Mouse (Mus musculus): ENCODE data around the gene Efcab6.

Efcab6 gene

GRCm38 (mm10) chr15:83977108-83977507 is 88.1 kb downstream of the Efcab6 start:
- no peak for DNase-seq (ENCODE audit: low spot score in 2 of 2)

- no peak for DNase-seq (ENCODE audit: low spot score in 2 of 2)
These were observed 93.0 kb downstream of the Efcab6 start for GRCm38 (mm10) chr15:83972206-83972605.

GRCm38 (mm10) chr15:83967802-83968201 is 97.4 kb downstream of the Efcab6 start:
- no peak for DNase-seq (ENCODE audit: low spot score in 2 of 2)

GRCm38 (mm10) chr15:83965126-83965525 is 100.1 kb downstream of the Efcab6 start:
- DNase-seq (ENCODE audit: low spot score in 2 of 2): no peak

- no peak for DNase-seq (ENCODE audit: low spot score in 2 of 2)
These were observed 106.8 kb downstream of the Efcab6 start for GRCm38 (mm10) chr15:83958376-83958775.

- DNase-seq (ENCODE audit: low spot score in 2 of 2): no peak
These were observed 108.2 kb downstream of the Efcab6 start for GRCm38 (mm10) chr15:83956996-83957395.

- no peak for DNase-seq (ENCODE audit: low spot score in 2 of 2)
These were observed 109.1 kb downstream of the Efcab6 start for GRCm38 (mm10) chr15:83955948-83956707.

GRCm38 (mm10) chr15:83949729-83950491 is 115.3 kb downstream of the Efcab6 start:
- DNase-seq (ENCODE audit: low spot score in 2 of 2): no peak

GRCm38 (mm10) chr15:83939703-83940102 is 125.5 kb downstream of the Efcab6 start:
- DNase-seq (ENCODE audit: low spot score in 2 of 2): no peak

- DNase-seq (ENCODE audit: low spot score in 2 of 2): no peak
These were observed 126.7 kb downstream of the Efcab6 start for GRCm38 (mm10) chr15:83938466-83938865.

GRCm38 (mm10) chr15:83936506-83936905 is 128.7 kb downstream of the Efcab6 start:
- no peak for DNase-seq (ENCODE audit: low spot score in 2 of 2)

GRCm38 (mm10) chr15:83934816-83935215 is 130.4 kb downstream of the Efcab6 start:
- DNase-seq (ENCODE audit: low spot score in 2 of 2): no peak

- no peak for DNase-seq (ENCODE audit: low spot score in 2 of 2)
These were observed 139.8 kb downstream of the Efcab6 start for GRCm38 (mm10) chr15:83925338-83925737.

- no peak for DNase-seq (ENCODE audit: low spot score in 2 of 2)
These were observed 140.5 kb downstream of the Efcab6 start for GRCm38 (mm10) chr15:83924656-83925055.

GRCm38 (mm10) chr15:83915376-83915775 is 149.8 kb downstream of the Efcab6 start:
- no peak for DNase-seq (ENCODE audit: low spot score in 2 of 2)

- no peak for DNase-seq (ENCODE audit: low spot score in 2 of 2)
These were observed 152.0 kb downstream of the Efcab6 start for GRCm38 (mm10) chr15:83913028-83913714.

- no peak for DNase-seq (ENCODE audit: low spot score in 2 of 2)
These were observed 158.7 kb downstream of the Efcab6 start for GRCm38 (mm10) chr15:83906472-83906871.

- peak; percentile 47 to 51 for DNase-seq (ENCODE audit: low spot score in 2 of 2)
These were observed 167.9 kb downstream of the Efcab6 start for GRCm38 (mm10) chr15:83897286-83897685.

- no peak for DNase-seq (ENCODE audit: low spot score in 2 of 2)
These were observed 169.2 kb downstream of the Efcab6 start for GRCm38 (mm10) chr15:83896011-83896410.

- no peak for DNase-seq (ENCODE audit: low spot score in 2 of 2)
These were observed 170.9 kb downstream of the Efcab6 start for GRCm38 (mm10) chr15:83894261-83894660.

- no peak for DNase-seq (ENCODE audit: low spot score in 2 of 2)
These were observed 172.3 kb downstream of the Efcab6 start for GRCm38 (mm10) chr15:83892871-83893270.

- no peak for DNase-seq (ENCODE audit: low spot score in 2 of 2)
These were observed 180.9 kb downstream of the Efcab6 start for GRCm38 (mm10) chr15:83884291-83884690.

Data from left cerebral cortex, adult 9 months (tissue).